Mouse (Mus musculus) CD4-positive helper T cell, adult 2 months (primary cell): ENCODE data around the gene AC109138.7.

Source experiments
- DNase-seq: peaks from one replicate; pipeline ENCODE4 v3.0.0-alpha.2; 2012; ENCODE audit warnings: low read depth, missing footprints, low spot score

The AC109138.7 gene

GRCm38 (mm10) chr19:4192251-4192985 lies 21.7 kb upstream of the AC109138.7 start:
- DNase-seq, result no peak

GRCm38 (mm10) chr19:4193129-4193528 lies 21.0 kb upstream of the AC109138.7 start:
- DNase-seq, result no peak

- DNase-seq, result peak; percentile 58
Observed at GRCm38 (mm10) chr19:4194021-4194724, 20.0 kb upstream of the AC109138.7 start.

- DNase-seq, result no peak
Observed at GRCm38 (mm10) chr19:4194776-4195650, 19.1 kb upstream of the AC109138.7 start.

- peak; percentile 25 for DNase-seq
Observed at GRCm38 (mm10) chr19:4196048-4196447, 18.1 kb upstream of the AC109138.7 start.

GRCm38 (mm10) chr19:4196548-4196947 lies 17.6 kb upstream of the AC109138.7 start:
- DNase-seq, result no peak

- no peak for DNase-seq
Observed at GRCm38 (mm10) chr19:4197180-4197579, 17.0 kb upstream of the AC109138.7 start.

GRCm38 (mm10) chr19:4201291-4201909 lies 12.8 kb upstream of the AC109138.7 start, which contains the start of gene Rad9a:
Rad9a (minus strand) TSS chr19:4201662.
- peak; percentile 95 for DNase-seq

GRCm38 (mm10) chr19:4202149-4202548 lies 12.0 kb upstream of the AC109138.7 start:
- no peak for DNase-seq

GRCm38 (mm10) chr19:4203148-4203547 lies 11.0 kb upstream of the AC109138.7 start:
- DNase-seq, result peak; percentile 74

GRCm38 (mm10) chr19:4203604-4204326 lies 10.4 kb upstream of the AC109138.7 start:
- peak; percentile 66 for DNase-seq

- DNase-seq, result peak; percentile 42
Observed at GRCm38 (mm10) chr19:4204889-4205288, 9.3 kb upstream of the AC109138.7 start.

- DNase-seq, result peak; percentile 65
Observed at GRCm38 (mm10) chr19:4206971-4207370, 7.2 kb upstream of the AC109138.7 start.

- no peak for DNase-seq
Observed at GRCm38 (mm10) chr19:4208563-4208962, 5.6 kb upstream of the AC109138.7 start.

- DNase-seq, result no peak
Observed at GRCm38 (mm10) chr19:4211891-4212588, 2.1 kb upstream of the AC109138.7 start.

- DNase-seq, result no peak
Observed at GRCm38 (mm10) chr19:4213524-4213974, 608 bp upstream of the AC109138.7 start.

- peak; percentile 51 for DNase-seq
Observed at GRCm38 (mm10) chr19:4214771-4215450, 754 bp downstream of the AC109138.7 start.

- no peak for DNase-seq
Observed at GRCm38 (mm10) chr19:4215451-4215840, 1.3 kb downstream of the AC109138.7 start.

- DNase-seq, result no peak
Observed at GRCm38 (mm10) chr19:4216041-4216685, 2.0 kb downstream of the AC109138.7 start.
